Mouse (Mus musculus): ENCODE data around the gene Commd1. TPM values are rescaled to one million over a fixed set of nuclear protein-coding genes. Genes with fewer than 3 reads are reported as not detected.

Gene Commd1
- polyA plus RNA-seq, 1 experiment = 35.7 TPM

DNA sequence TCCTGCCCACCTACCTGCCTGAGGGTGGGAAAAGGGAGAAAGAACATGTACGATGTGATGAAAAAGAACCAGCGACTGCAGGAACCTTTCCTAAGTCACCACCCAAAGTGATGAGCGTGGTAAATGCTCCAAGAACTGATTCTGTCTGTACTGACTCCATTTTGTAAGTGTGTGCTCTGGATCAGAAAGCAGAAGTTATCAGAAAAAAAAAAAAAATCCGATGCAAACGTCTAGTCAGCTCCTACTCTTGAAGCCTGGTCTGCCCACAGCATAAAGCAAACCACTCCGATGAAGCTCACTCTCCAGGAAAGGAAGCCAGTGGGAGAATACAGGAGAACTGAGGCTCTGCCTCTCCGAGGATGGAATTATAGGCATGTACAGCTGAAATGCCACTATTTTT, 29.5 kb downstream of the Commd1 start:
- 92% methylated on average over 7 of the region's 7 CpGs for WGBS
- Histone ChIP-seq H3K36me3 (ENCODE audit: control insufficient read depth, insufficient read depth, low read length) (no peaks in the 10 kb centered on the region; the same call in 1 of the 2 replicates), H3K27ac (ENCODE audit: insufficient read depth, low read depth, low read length) (no peak overlapping the region), H3K4me3 (ENCODE audit: insufficient read depth, low read depth, low read length) (no peak overlapping the region), H3K27me3 (replicated peaks; ENCODE audit: control insufficient read depth, insufficient read depth, low read length) (no peaks in the 10 kb centered on the region), H3K4me1 (ENCODE audit: control insufficient read depth, insufficient read depth, low read length) (no peaks in the 10 kb centered on the region)
- TF ChIP-seq CTCF (conservative IDR thresholded peaks at IDR 0.05; ENCODE audit: insufficient read depth, insufficient read length, low read depth, low read length) (no peak), POLR2A (IDR thresholded peaks at IDR 0.05; ENCODE audit: low read depth, low read length) (no peak)
- DNase-seq = no peak

DNA sequence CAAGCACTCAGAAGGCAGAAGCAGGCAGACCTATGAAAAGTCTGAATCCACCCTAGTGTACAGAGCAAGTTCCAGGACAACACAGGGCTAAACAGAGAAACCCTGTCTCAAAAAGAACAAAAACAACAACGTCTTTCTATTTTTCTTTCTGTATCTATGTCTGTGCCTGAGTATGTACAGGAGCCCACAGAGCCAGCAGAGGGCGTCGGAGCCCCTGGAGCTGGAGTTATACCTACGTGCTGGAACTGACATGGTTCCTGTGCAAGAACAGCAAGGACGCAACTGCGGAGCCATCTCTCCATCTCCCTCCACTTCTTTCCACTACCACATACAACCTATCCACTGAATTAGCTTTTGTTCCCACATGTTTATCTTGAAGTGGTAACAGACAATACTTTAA, 32.1 kb downstream of the Commd1 start:
- WGBS = 95% methylated on average over 6 of the region's 6 CpGs
- no peak for DNase-seq
- TF ChIP-seq CTCF (conservative IDR thresholded peaks at IDR 0.05; ENCODE audit: insufficient read depth, insufficient read length, low read depth, low read length) (no peak), POLR2A (IDR thresholded peaks at IDR 0.05; ENCODE audit: low read depth, low read length) (no peak)
- no peaks in the 10 kb centered on the region for H3K4me1 ChIP-seq (ENCODE audit: control insufficient read depth, insufficient read depth, low read length)
- no peak overlapping the region for H3K4me3 ChIP-seq (ENCODE audit: insufficient read depth, low read depth, low read length)
- H3K27ac ChIP-seq (ENCODE audit: insufficient read depth, low read depth, low read length) = no peak overlapping the region
- no peaks in the 10 kb centered on the region for H3K27me3 ChIP-seq (replicated peaks; ENCODE audit: control insufficient read depth, insufficient read depth, low read length)
- no peaks in the 10 kb centered on the region; the same call in 1 of the 2 replicates for H3K36me3 ChIP-seq (ENCODE audit: control insufficient read depth, insufficient read depth, low read length)

DNA sequence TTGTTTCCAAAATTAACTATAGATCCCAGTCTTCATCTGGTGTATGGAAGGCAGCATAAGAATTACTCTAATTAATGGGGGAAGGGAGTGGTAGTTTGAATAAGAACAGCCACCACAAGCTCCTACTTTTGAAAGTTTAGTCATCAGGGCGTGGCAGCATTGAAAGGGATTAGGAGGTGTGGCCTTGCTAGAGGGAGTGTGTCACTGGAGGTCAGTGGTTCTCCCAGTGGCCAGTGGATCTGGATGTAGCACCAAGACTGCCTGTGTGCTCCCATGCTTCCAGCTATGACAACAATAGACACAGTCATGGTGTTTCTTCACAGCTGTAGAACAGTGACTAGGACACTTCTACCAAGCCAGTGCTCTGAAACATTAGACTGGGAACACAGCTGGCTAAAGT, 33.1 kb downstream of the Commd1 start:
- Histone ChIP-seq H3K27me3 (replicated peaks; ENCODE audit: control insufficient read depth, insufficient read depth, low read length) (no peaks in the 10 kb centered on the region), H3K27ac (ENCODE audit: insufficient read depth, low read depth, low read length) (no peak overlapping the region), H3K4me1 (ENCODE audit: control insufficient read depth, insufficient read depth, low read length) (no peaks in the 10 kb centered on the region; the same call in 1 of the 2 replicates), H3K4me3 (ENCODE audit: insufficient read depth, low read depth, low read length) (no peak overlapping the region), H3K36me3 (ENCODE audit: control insufficient read depth, insufficient read depth, low read length) (no peaks in the 10 kb centered on the region; the same call in 1 of the 2 replicates)
- DNase-seq = no peak
- WGBS = 100% methylated on average over 1 of the region's 1 CpGs
- no peak for TF ChIP-seq CTCF (conservative IDR thresholded peaks at IDR 0.05; ENCODE audit: insufficient read depth, insufficient read length, low read depth, low read length)
- no peak for TF ChIP-seq POLR2A (IDR thresholded peaks at IDR 0.05; ENCODE audit: low read depth, low read length)

DNA sequence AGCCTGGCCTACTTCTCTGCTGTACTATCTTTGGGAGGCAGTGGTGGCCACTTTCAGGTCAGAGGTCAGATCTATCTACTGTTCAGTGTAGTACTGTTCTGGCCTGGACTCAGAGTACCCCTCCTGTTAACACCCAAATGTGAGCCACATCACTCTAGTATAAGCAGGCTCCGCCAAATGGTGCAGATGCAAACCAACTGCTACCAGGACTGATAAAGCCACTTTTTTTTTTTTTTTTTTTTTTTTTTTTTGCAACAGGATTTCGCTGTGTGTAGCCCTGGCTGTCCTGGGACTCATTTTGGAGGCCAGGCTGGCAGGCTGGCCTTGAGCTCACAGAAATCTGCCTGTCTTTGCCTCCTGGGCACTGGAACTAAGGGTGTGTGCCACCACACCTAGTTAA, 43.2 kb downstream of the Commd1 start:
- H3K4me1 ChIP-seq (ENCODE audit: control insufficient read depth, insufficient read depth, low read length) = no peaks in the 10 kb centered on the region
- no peak overlapping the region for H3K4me3 ChIP-seq (ENCODE audit: insufficient read depth, low read depth, low read length)
- no peak overlapping the region for H3K27ac ChIP-seq (ENCODE audit: insufficient read depth, low read depth, low read length)
- no peak for DNase-seq
- no peaks in the 10 kb centered on the region for H3K27me3 ChIP-seq (replicated peaks; ENCODE audit: control insufficient read depth, insufficient read depth, low read length)
- TF ChIP-seq POLR2A (IDR thresholded peaks at IDR 0.05; ENCODE audit: low read depth, low read length) = no peak
- no peak for TF ChIP-seq CTCF (conservative IDR thresholded peaks at IDR 0.05; ENCODE audit: insufficient read depth, insufficient read length, low read depth, low read length)
- H3K36me3 ChIP-seq (ENCODE audit: control insufficient read depth, insufficient read depth, low read length) = no peaks in the 10 kb centered on the region
- 86% methylated on average over 2 of the region's 2 CpGs for WGBS

DNA sequence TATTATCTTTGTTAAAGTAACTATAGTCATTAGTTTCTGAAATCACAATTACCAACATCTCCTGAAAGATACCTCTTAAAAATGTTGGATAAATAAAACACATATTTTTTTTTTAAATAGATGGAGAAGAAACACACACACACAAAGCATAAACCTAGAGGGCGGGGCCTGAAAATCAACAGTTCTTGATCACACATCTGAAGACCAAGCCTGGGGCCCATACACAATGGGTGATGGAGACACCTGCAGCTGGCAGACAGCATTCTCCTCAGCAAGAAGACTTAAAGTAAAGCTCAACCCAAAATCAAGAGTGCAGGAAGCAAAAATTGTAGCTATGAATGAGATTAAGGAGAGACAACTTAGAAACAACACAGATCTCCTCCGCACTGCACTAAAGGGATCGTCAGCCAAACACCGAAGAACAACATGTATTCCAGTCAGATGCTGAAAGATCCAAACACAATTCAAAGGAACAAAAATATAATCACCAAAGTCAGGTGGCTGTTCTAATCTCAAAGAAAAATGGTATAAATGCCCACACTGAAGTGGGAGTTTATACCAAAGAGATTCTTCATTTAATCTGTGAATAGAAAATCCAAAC, 44.4 kb downstream of the Commd1 start:
- H3K27me3 ChIP-seq (replicated peaks; ENCODE audit: control insufficient read depth, insufficient read depth, low read length) = no peaks in the 10 kb centered on the region
- no peak overlapping the region for H3K4me3 ChIP-seq (ENCODE audit: insufficient read depth, low read depth, low read length)
- H3K36me3 ChIP-seq (ENCODE audit: control insufficient read depth, insufficient read depth, low read length) = no peaks in the 10 kb centered on the region
- DNase-seq = no peak
- H3K4me1 ChIP-seq (ENCODE audit: control insufficient read depth, insufficient read depth, low read length) = no peaks in the 10 kb centered on the region
- 98% methylated on average over 4 of the region's 4 CpGs for WGBS
- no peak for TF ChIP-seq CTCF (conservative IDR thresholded peaks at IDR 0.05; ENCODE audit: insufficient read depth, insufficient read length, low read depth, low read length)
- TF ChIP-seq POLR2A (IDR thresholded peaks at IDR 0.05; ENCODE audit: low read depth, low read length) = no peak
- no peak overlapping the region for H3K27ac ChIP-seq (ENCODE audit: insufficient read depth, low read depth, low read length)

DNA sequence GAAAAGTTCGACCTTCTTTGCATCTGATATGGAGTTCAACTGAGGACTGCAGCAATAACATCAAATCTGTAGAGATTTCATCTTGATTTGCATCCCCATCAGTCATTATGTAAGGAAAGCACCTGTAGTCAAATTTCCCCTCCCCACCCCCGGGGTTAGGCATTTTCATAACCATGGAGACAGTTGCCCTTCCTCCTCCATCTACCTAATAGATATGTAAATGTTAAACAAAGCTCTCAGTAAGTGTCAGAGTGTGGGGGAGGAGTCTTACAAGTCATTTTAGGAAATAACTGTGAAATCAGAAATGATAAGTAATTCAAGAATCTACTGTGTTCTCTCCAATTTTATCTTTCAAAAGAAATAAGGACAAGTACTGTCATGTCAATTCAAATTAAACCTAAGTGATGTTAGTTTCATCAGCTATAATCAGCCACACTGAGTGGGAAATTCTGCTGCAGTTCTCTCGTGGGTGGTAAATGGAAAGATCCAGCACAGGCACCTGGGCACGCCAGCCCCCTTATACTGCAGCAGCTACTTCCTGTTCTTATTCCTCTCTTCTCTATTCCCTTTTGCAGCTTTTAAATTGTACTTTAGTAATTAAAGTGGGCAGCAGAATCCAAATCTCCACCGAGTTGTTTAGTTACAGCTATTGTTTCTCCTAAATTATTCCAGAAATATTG, 45.6 kb downstream of the Commd1 start:
- TF ChIP-seq CTCF (conservative IDR thresholded peaks at IDR 0.05; ENCODE audit: insufficient read depth, insufficient read length, low read depth, low read length) (no peak), POLR2A (IDR thresholded peaks at IDR 0.05; ENCODE audit: low read depth, low read length) (no peak)
- 67% methylated on average over 5 of the region's 5 CpGs for WGBS
- DNase-seq = no peak
- Histone ChIP-seq H3K27me3 (replicated peaks; ENCODE audit: control insufficient read depth, insufficient read depth, low read length) (no peaks in the 10 kb centered on the region), H3K36me3 (ENCODE audit: control insufficient read depth, insufficient read depth, low read length) (no peaks in the 10 kb centered on the region), H3K4me3 (ENCODE audit: insufficient read depth, low read depth, low read length) (no peak overlapping the region), H3K27ac (ENCODE audit: insufficient read depth, low read depth, low read length) (no peak overlapping the region), H3K4me1 (ENCODE audit: control insufficient read depth, insufficient read depth, low read length) (no peaks in the 10 kb centered on the region)

DNA sequence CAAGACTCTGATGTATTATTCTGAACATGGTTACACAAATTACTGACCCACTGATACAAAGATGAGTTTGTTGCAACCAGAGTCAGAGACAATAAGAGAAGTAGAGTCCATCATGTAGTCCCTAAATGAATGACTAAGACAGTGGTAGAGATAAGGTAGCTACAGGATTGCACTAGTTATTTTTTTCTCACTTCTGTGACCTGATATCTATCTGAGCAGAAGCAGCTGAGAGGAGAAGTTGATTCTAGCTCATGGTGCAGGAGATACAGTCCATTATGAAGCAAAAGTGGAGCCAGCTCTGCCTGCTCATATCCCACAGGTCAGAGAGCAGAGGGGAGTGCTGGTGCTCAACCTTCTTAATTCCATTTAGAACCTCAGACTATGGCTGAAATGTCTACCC, 50.0 kb downstream of the Commd1 start:
- no peak for DNase-seq
- Histone ChIP-seq H3K27ac (ENCODE audit: insufficient read depth, low read depth, low read length) (no peak overlapping the region), H3K27me3 (replicated peaks; ENCODE audit: control insufficient read depth, insufficient read depth, low read length) (no peaks in the 10 kb centered on the region), H3K36me3 (ENCODE audit: control insufficient read depth, insufficient read depth, low read length) (no peaks in the 10 kb centered on the region), H3K4me1 (ENCODE audit: control insufficient read depth, insufficient read depth, low read length) (no peaks in the 10 kb centered on the region), H3K4me3 (ENCODE audit: insufficient read depth, low read depth, low read length) (no peak overlapping the region)
- no peak for TF ChIP-seq CTCF (conservative IDR thresholded peaks at IDR 0.05; ENCODE audit: insufficient read depth, insufficient read length, low read depth, low read length)

Data from kidney, adult 2 months (tissue).